Mouse (Mus musculus): ENCODE results near the gene Filip1l.

DNA sequence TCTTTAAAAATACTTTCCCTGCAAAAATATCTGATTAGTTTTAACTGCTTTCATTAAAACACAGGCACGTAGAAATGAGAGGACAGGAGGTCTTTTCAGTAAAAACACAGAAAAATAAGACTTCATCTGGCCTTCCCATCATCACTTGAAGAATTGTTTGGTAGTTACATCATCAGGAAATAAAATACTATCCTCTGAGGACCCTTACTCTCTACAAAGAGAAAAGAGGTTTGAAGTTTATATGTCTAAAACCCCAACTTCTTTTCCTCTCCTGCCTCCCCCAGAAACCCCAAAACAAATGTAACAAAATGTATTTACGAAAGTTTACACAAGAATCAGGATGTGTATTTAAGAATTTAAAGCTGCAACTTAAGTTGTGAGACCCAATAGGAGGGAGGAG lies 195.7 kb downstream of the Filip1l start:
- TF ChIP-seq MAFK (IDR thresholded peaks at IDR 0.05; ENCODE audit: insufficient read depth, low read depth, low read length): no peak
- no peak for TF ChIP-seq HCFC1 (IDR thresholded peaks at IDR 0.05; ENCODE audit: borderline replicate concordance, insufficient read depth, low read length)
- no peak for TF ChIP-seq CHD2 (IDR thresholded peaks at IDR 0.05; ENCODE audit: low read depth, low read length)
- no peak for TF ChIP-seq ZC3H11A (IDR thresholded peaks at IDR 0.05; ENCODE audit: borderline replicate concordance, low read depth, low read length)
- no peak for TF ChIP-seq ZNF384 (IDR thresholded peaks at IDR 0.05; ENCODE audit: low read depth, low read length)
